Mouse (Mus musculus): ENCODE results near the gene Gm21812.
"Not testable (repeated sequence)": the region's sequence is repeated elsewhere in the genome, so short reads cannot be mapped to it uniquely, and the experiment has no call there.

Gene Gm21812

DNA sequence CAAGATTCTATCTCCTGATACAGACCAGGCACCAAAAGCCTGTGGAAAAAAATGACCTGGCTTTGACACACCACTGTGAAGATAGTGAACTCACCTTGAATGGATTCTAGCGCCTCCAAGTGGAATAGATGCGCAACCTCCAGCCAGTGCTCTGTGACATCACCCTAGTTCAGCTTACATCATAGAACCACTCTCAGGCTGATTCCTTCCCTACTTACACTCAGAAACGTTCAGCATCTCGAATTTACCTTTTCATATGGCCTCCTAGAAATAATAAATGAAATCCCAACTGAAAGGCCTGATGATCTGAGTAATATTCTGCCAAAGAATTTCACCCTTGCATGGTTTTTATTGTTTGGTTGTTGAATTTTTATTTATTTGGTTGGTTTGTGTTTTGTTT lies at the start of gene Gm21812:
Gene Gm21812, minus strand, starts transcription at position 101 of the 400 bp plus-strand sequence.
- DNase-seq (ENCODE audit: extremely low spot score): not testable (repeated sequence)

All from embryo, embryonic 9.5 days (tissue).